Comparison of ENCODE assay signal across 12 mouse cellular contexts in the genomic region with DNA sequence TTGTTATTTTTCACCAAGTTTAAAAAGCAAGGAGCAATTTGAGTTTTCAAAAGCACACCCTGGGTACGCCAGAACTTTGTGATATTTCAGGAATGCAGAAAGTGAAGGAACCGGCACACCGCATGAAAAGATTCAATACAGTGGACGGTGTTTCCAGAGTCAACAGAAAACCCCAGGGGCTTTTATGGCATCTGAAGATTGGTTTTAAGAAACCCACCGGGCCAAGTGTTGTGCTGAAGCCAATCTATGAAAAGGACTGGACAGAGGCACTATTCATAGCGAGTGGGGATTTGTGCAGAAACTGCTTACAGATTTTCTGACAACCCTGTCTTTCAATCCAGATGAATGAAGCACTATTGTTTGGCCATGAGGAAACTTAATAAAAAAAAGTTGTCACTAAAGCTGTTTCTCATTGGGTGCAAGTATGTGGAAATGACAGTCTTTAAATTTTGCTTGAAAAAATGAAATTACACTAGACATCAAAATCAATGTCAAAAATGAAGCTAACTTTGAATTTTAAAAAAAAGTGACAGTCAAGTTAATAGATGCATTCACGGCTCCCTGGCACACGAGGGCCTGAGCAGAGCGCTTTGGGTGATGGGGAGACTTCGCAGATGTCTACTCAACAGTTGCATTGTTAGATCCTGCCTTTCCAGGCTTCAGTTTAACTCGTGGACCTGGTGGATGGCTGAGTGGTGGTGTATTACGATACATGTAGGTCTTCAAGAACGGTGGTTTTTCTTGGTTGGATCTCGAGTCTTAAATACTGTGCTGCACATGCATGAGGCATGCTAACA. TPM values are rescaled to one million over a fixed set of nuclear protein-coding genes. Genes with fewer than 3 reads are reported as not detected.
DNase-seq lines count a peak whose midpoint lies in the region; ATAC-seq lines count a peak whose summit lies in the region.
"Had no signal": no experiment of that assay in that cellular context is flagged by ENCODE, and none has a peak within 500 bp of the region (broad histone marks: within the 10 kb centered on the region; RNA-seq: fewer than 3 reads in every experiment).

No protein-coding gene starts in this region.

- H3K4me3 ChIP-seq in heart, embryonic 13.5 days = no peak overlapping the region
- no peak overlapping the region for H3K4me3 ChIP-seq in neural tube, embryonic 11.5 days (ENCODE audit: low read depth, low read length)
- H3K4me3 ChIP-seq in forebrain, embryonic 13.5 days = no peak overlapping the region
- H3K4me3 ChIP-seq: kidney, embryonic 15.5 days; lung, embryonic 15.5 days had no signal

- ATAC-seq in heart, embryonic 13.5 days (ENCODE audit: extremely low read depth, insufficient number of reproducible peaks, low FRiP score, low TSS enrichment) = no peak
- ATAC-seq in neural tube, embryonic 11.5 days (ENCODE audit: insufficient read depth, low FRiP score, low TSS enrichment) = no peak
- ATAC-seq in forebrain, embryonic 13.5 days = no peak

- H3K27ac ChIP-seq in heart, embryonic 13.5 days (replicated peaks) = no peak overlapping the region
- H3K27ac ChIP-seq in neural tube, embryonic 11.5 days (ENCODE audit: low read depth, low read length) = no peak overlapping the region
- no peak overlapping the region for H3K27ac ChIP-seq in forebrain, embryonic 13.5 days
- H3K27ac ChIP-seq: kidney, embryonic 15.5 days; lung, embryonic 15.5 days had no signal

- no peak for DNase-seq in heart, postnatal 14 days
- DNase-seq in neural tube, embryonic 11.5 days (ENCODE audit: low spot score) = peak; percentile 25
- DNase-seq in neural tube, embryonic 10.5 days (ENCODE audit: extremely low spot score, low spot score) = no peak
- peak; percentile 71 for DNase-seq in mesoderm, embryonic 11.5 days (ENCODE audit: low read depth, low spot score)
- no peak for DNase-seq in ovary, adult 18-20 months (ENCODE audit: low spot score)
- DNase-seq in right cerebral cortex, postnatal 4 days = no peak
- DNase-seq: cerebellum, postnatal 14 days; thymus, adult 18-20 months had no signal

- peaks cover 13% of the 10 kb centered on the region for H3K4me1 ChIP-seq in heart, embryonic 13.5 days
- H3K4me1 ChIP-seq in neural tube, embryonic 11.5 days (ENCODE audit: control insufficient read depth, insufficient read depth, low read length) = peaks cover 6% of the 10 kb centered on the region; the same call in 1 of the 2 replicates
- peaks cover 25% of the 10 kb centered on the region for H3K4me1 ChIP-seq in forebrain, embryonic 13.5 days

- no peaks in the 10 kb centered on the region for H3K9me3 ChIP-seq in heart, embryonic 13.5 days
- H3K9me3 ChIP-seq in neural tube, embryonic 11.5 days (ENCODE audit: control insufficient read depth, low read length) = no peaks in the 10 kb centered on the region
- no peaks in the 10 kb centered on the region for H3K9me3 ChIP-seq in forebrain, embryonic 13.5 days (replicated peaks)
- H3K9me3 ChIP-seq: kidney, embryonic 15.5 days; lung, embryonic 15.5 days had no signal

- no peak overlapping the region for H3K9ac ChIP-seq in heart, embryonic 13.5 days
- H3K9ac ChIP-seq in neural tube, embryonic 11.5 days (ENCODE audit: low read length) = no peak overlapping the region
- no peak overlapping the region for H3K9ac ChIP-seq in forebrain, embryonic 13.5 days
- H3K9ac ChIP-seq: kidney, embryonic 15.5 days; lung, embryonic 15.5 days had no signal

- H3K27me3 ChIP-seq in heart, embryonic 13.5 days (replicated peaks) = no peaks in the 10 kb centered on the region
- no peaks in the 10 kb centered on the region for H3K27me3 ChIP-seq in neural tube, embryonic 11.5 days (ENCODE audit: control insufficient read depth, insufficient read depth, low read length)
- no peaks in the 10 kb centered on the region; the same call in 1 of the 2 replicates for H3K27me3 ChIP-seq in forebrain, embryonic 13.5 days
- H3K27me3 ChIP-seq: kidney, embryonic 15.5 days; lung, embryonic 15.5 days had no signal

- no peaks in the 10 kb centered on the region for H3K36me3 ChIP-seq in heart, embryonic 13.5 days
- no peaks in the 10 kb centered on the region for H3K36me3 ChIP-seq in neural tube, embryonic 11.5 days (ENCODE audit: control insufficient read depth, insufficient read depth, low read length)
- no peaks in the 10 kb centered on the region for H3K36me3 ChIP-seq in forebrain, embryonic 13.5 days (ENCODE audit: poor library complexity, severe bottlenecking)
- H3K36me3 ChIP-seq: kidney, embryonic 15.5 days; lung, embryonic 15.5 days had no signal

- WGBS in heart, embryonic 13.5 days = 61% methylated on average over 14 of the region's 14 CpGs
- 48% methylated on average over 14 of the region's 14 CpGs for WGBS in neural tube, embryonic 11.5 days
- WGBS in forebrain, embryonic 13.5 days = 30% methylated on average over 14 of the region's 14 CpGs

- H3K4me2 ChIP-seq in heart, embryonic 13.5 days = peak overlapping the region; percentile 52; the same call in 1 of the 2 replicates
- H3K4me2 ChIP-seq in neural tube, embryonic 11.5 days (ENCODE audit: low read depth) = no peak overlapping the region
- H3K4me2 ChIP-seq in forebrain, embryonic 13.5 days = 0 out of 2 replicates have a peak overlapping the region, but pooled peaks have one; percentile 6
- H3K4me2 ChIP-seq: kidney, embryonic 15.5 days had no signal

- intact Hi-C loops in heart, postnatal 14 days (cut with DNase I) = no loop called here

RNA-seq across cellular contexts. Expression of a gene that starts 16.1 kb away (rescaled TPM):
- 2.2 and 2.9 TPM in 2 replicates for polyA plus RNA-seq in heart, embryonic 13.5 days (2015; fragmentation: Nextera tagmentation; extraction: Ambion mirVana)
- under 1 TPM; 0.24 to 0.74 TPM for total RNA-seq in heart, postnatal 14 days (2021)
- polyA plus RNA-seq in neural tube, embryonic 11.5 days (2014; fragmentation: Nextera tagmentation; extraction: Ambion mirVana) = 13.3 and 15.3 TPM in 2 replicates
- 0.66 and 2.0 TPM in 2 replicates for polyA plus RNA-seq in forebrain, embryonic 13.5 days (2015; fragmentation: Nextera tagmentation; extraction: Ambion mirVana)

Comparison
In these comparisons a context has a peak if more than half of its experiments do, and no peak if none do; other contexts are left out.
1. DNase-seq: peak in neural tube, embryonic 11.5 days (single experiment) and mesoderm, embryonic 11.5 days (single experiment); none in heart, postnatal 14 days (0 of 2), neural tube, embryonic 10.5 days (single experiment), ovary, adult 18-20 months (single experiment) and right cerebral cortex, postnatal 4 days (single experiment).